Mouse (Mus musculus): Measurements from ENCODE around the gene Txnrd2. TPM values are rescaled to one million over a fixed set of nuclear protein-coding genes. Genes with fewer than 3 reads are reported as not detected.

Gene Txnrd2
- total and polyA plus RNA-seq, 2 experiments from 2014 or later: 22.9 to 38.3 TPM

DNA sequence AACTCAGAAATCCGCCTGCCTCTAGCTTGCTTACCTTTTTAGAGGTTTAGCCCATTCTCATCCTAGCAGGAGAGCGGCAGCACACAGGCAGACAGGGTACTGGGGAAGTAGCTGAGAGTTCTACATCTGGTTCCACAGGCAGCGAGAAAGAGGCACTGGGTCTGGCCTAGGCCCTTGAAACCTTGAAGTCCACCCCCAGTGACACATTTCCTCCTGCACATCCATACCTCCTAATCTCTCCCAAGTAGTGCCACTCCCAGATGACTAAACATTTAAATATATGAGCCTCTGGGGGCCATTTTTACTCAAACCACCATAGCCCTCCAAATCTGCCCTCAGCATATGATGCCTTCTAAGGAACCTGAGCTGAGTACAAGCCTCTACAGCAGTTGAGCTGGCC is 56.2 kb downstream of the Txnrd2 start:
- WGBS: 98% methylated on average over 3 of the region's 3 CpGs
- no peak overlapping the region for H3K27ac ChIP-seq (ENCODE audit: low read depth, low read length)
- peaks cover 5% of the 10 kb centered on the region; the same call in 1 of the 2 replicates for H3K36me3 ChIP-seq (ENCODE audit: insufficient read depth, low read length)
- H3K4me3 ChIP-seq (ENCODE audit: low read depth, low read length): no peak overlapping the region
- no peak for ATAC-seq (ENCODE audit: low FRiP score)
- H3K4me1 ChIP-seq (ENCODE audit: insufficient read depth, low read length): no peaks in the 10 kb centered on the region
- no peaks in the 10 kb centered on the region for H3K27me3 ChIP-seq (ENCODE audit: insufficient read depth, low read length)
- no peak for DNase-seq (ENCODE audit: low spot score)
- no peak overlapping the region for H3K9ac ChIP-seq (replicated peaks; ENCODE audit: low read length, poor library complexity, severe bottlenecking)
- no peaks in the 10 kb centered on the region for H3K9me3 ChIP-seq (ENCODE audit: low read length)
- TF ChIP-seq CTCF (IDR thresholded peaks at IDR 0.05): no peak
- H3K4me2 ChIP-seq (ENCODE audit: low read depth, low read length, poor library complexity, severe bottlenecking): no peak overlapping the region

DNA sequence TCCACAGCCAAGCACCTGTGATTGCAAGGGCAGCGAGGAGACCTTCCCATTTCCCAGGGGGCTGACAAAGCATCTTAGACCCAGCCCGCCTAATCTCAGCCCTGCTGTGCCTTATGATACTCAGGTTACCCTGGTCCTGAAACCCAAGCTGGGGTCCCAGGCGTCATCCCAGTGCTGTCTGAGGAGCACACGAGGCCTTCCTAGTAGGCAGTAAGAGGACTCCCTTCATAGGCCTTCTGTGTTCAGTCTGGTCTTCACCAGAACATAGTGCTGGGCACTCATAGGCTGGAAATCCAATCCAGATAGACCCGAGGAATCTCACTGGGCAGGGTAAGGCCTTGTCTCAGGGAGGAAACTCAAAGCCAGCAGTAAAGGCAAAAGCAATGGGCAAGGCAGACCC is 57.7 kb downstream of the Txnrd2 start:
- no peaks in the 10 kb centered on the region for H3K9me3 ChIP-seq (ENCODE audit: low read length)
- H3K4me1 ChIP-seq (ENCODE audit: insufficient read depth, low read length): no peaks in the 10 kb centered on the region
- TF ChIP-seq CTCF (IDR thresholded peaks at IDR 0.05): no peak
- ATAC-seq (ENCODE audit: low FRiP score): no peak
- no peaks in the 10 kb centered on the region for H3K36me3 ChIP-seq (ENCODE audit: insufficient read depth, low read length)
- no peak overlapping the region for H3K4me3 ChIP-seq (ENCODE audit: low read depth, low read length)
- H3K9ac ChIP-seq (replicated peaks; ENCODE audit: low read length, poor library complexity, severe bottlenecking): no peak overlapping the region
- no peaks in the 10 kb centered on the region for H3K27me3 ChIP-seq (ENCODE audit: insufficient read depth, low read length)
- no peak overlapping the region for H3K4me2 ChIP-seq (ENCODE audit: low read depth, low read length, poor library complexity, severe bottlenecking)
- no peak for DNase-seq (ENCODE audit: low spot score)
- H3K27ac ChIP-seq (ENCODE audit: low read depth, low read length): no peak overlapping the region
- 64% methylated on average over 5 of the region's 5 CpGs for WGBS

DNA sequence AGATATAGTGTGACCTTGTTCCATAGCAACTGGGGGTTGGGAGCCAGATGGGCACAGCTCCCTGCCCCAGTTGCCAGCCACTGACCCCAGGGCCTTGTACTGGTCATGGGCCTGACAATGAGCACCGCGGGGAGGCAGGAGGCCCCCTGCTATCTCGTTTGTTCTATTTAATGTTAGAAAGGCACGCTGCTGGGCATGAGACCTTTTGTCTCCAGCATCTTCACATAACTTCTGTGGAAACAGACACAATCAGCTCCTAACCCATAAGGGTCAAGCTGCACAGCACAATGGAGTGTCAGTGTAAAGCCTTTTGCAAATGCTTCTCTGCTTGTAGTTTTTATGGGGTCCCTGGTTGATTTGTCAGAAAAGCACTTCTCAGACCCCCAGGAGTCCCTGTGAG is 58.2 kb downstream of the Txnrd2 start:
- WGBS: 10% methylated on average over 4 of the region's 4 CpGs

DNA sequence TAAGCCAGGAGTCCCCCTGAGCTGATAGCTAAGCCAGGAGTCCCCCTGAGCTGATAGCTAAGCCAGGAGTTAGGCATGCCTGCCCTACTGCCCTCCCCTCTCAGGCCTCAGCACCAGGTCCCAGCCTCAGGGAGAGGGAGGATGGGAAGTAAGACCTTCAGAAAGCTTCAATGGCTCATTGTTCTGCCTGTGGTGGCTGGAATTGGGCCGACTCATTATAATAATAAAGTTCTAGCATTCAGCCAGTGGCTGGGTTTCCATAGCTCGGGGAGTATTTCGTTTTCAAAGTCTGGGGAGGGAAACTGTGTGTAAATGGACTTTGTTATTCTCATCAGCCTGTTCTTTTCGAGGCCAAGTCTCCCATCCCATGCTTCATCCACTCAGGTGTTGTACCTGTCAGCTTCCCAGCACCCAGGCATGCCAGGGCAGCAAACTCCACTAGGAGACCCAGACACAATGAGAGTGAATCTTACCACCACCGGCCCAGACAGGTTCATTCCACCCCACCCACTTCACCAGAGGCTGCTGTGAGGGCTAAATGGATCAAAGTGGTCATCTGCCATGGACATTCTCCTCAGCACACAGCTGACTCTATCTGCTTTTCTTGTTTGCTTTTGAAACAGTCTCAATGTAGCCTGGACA is 58.7 kb downstream of the Txnrd2 start:
- H3K9me3 ChIP-seq (ENCODE audit: low read length): no peaks in the 10 kb centered on the region
- H3K36me3 ChIP-seq (ENCODE audit: insufficient read depth, low read length): no peaks in the 10 kb centered on the region
- no peak overlapping the region for H3K4me2 ChIP-seq (ENCODE audit: low read depth, low read length, poor library complexity, severe bottlenecking)
- ATAC-seq (ENCODE audit: low FRiP score) (no peak), DNase-seq (ENCODE audit: low spot score) (peak; percentile 4)
- no peak overlapping the region for H3K9ac ChIP-seq (replicated peaks; ENCODE audit: low read length, poor library complexity, severe bottlenecking)
- no peak overlapping the region for H3K4me3 ChIP-seq (ENCODE audit: low read depth, low read length)
- H3K27me3 ChIP-seq (ENCODE audit: insufficient read depth, low read length): no peaks in the 10 kb centered on the region
- WGBS: 15% methylated on average over 5 of the region's 5 CpGs
- H3K27ac ChIP-seq (ENCODE audit: low read depth, low read length): no peak overlapping the region
- TF ChIP-seq CTCF (IDR thresholded peaks at IDR 0.05): no peak
- no peaks in the 10 kb centered on the region for H3K4me1 ChIP-seq (ENCODE audit: insufficient read depth, low read length)

More for the DNA sequence above, 58.2 kb downstream of the Txnrd2 start:
- no peaks in the 10 kb centered on the region for H3K27me3 ChIP-seq (ENCODE audit: insufficient read depth, low read length)
- H3K4me3 ChIP-seq (ENCODE audit: low read depth, low read length): no peak overlapping the region
- H3K4me1 ChIP-seq (ENCODE audit: insufficient read depth, low read length): no peaks in the 10 kb centered on the region
- no peak overlapping the region for H3K9ac ChIP-seq (replicated peaks; ENCODE audit: low read length, poor library complexity, severe bottlenecking)
- H3K36me3 ChIP-seq (ENCODE audit: insufficient read depth, low read length): no peaks in the 10 kb centered on the region
- DNase-seq (ENCODE audit: low spot score) (no peak), ATAC-seq (ENCODE audit: low FRiP score) (no peak)
- no peak overlapping the region for H3K4me2 ChIP-seq (ENCODE audit: low read depth, low read length, poor library complexity, severe bottlenecking)
- H3K9me3 ChIP-seq (ENCODE audit: low read length): no peaks in the 10 kb centered on the region
- no peak overlapping the region for H3K27ac ChIP-seq (ENCODE audit: low read depth, low read length)
- no peak for TF ChIP-seq CTCF (IDR thresholded peaks at IDR 0.05)

DNA sequence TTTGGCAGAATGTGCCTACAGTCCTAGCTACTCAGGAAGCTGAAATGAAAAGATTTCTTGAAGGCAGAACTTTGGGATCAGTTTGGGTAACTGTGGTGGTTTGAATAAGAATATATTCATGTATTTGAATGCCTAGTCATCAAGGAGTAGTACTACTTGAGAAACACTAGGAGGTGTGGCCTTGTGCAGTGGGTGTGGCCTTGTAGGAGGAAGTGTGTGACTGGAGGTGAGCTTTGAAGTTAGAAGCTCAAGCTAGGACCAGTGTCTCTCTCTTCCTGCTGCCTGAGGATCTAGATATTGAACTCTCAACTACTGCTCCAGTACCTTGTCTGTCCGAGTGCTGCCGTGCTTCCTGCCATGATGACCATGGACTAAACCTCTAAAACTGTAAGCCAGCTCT is 59.9 kb downstream of the Txnrd2 start:
- DNase-seq (ENCODE audit: low spot score) (no peak), ATAC-seq (ENCODE audit: low FRiP score) (no peak)
- 98% methylated on average over 2 of the region's 2 CpGs for WGBS
- Histone ChIP-seq H3K9ac (replicated peaks; ENCODE audit: low read length, poor library complexity, severe bottlenecking) (no peak overlapping the region), H3K27me3 (ENCODE audit: insufficient read depth, low read length) (no peaks in the 10 kb centered on the region), H3K4me2 (ENCODE audit: low read depth, low read length, poor library complexity, severe bottlenecking) (no peak overlapping the region), H3K27ac (ENCODE audit: low read depth, low read length) (no peak overlapping the region), H3K4me1 (ENCODE audit: insufficient read depth, low read length) (no peaks in the 10 kb centered on the region), H3K9me3 (ENCODE audit: low read length) (no peaks in the 10 kb centered on the region), H3K4me3 (ENCODE audit: low read depth, low read length) (no peak overlapping the region), H3K36me3 (ENCODE audit: insufficient read depth, low read length) (no peaks in the 10 kb centered on the region)
- no peak for TF ChIP-seq CTCF (IDR thresholded peaks at IDR 0.05)

DNA sequence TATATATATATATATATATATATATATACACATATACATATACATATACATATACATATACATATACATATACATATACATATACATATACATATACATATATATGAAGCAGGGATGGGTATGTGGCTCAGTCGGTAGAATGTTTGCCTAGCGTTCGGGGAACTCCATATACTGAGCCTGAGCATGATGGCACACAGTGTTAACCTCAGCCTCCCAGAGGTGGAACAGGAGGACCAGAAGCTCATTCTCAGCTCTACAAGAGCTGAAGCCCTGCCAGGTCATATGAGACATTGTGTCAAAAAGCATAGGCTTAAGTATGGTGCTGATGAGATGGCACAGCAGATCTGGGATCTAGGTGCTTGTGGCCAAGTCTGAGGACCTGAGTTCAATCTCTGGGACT is 64.1 kb downstream of the Txnrd2 start:
- Histone ChIP-seq H3K9me3 (ENCODE audit: low read length) (no peaks in the 10 kb centered on the region), H3K4me1 (ENCODE audit: insufficient read depth, low read length) (no peaks in the 10 kb centered on the region), H3K4me3 (ENCODE audit: low read depth, low read length) (no peak overlapping the region), H3K27me3 (ENCODE audit: insufficient read depth, low read length) (no peaks in the 10 kb centered on the region), H3K27ac (ENCODE audit: low read depth, low read length) (no peak overlapping the region), H3K36me3 (ENCODE audit: insufficient read depth, low read length) (no peaks in the 10 kb centered on the region), H3K4me2 (ENCODE audit: low read depth, low read length, poor library complexity, severe bottlenecking) (no peak overlapping the region), H3K9ac (replicated peaks; ENCODE audit: low read length, poor library complexity, severe bottlenecking) (no peak overlapping the region)
- WGBS: 89% methylated on average over 3 of the region's 3 CpGs
- TF ChIP-seq CTCF (IDR thresholded peaks at IDR 0.05): no peak
- DNase-seq (ENCODE audit: low spot score) (no peak), ATAC-seq (ENCODE audit: low FRiP score) (no peak)

All from midbrain, postnatal 0 days (tissue).